In the genomic region with DNA sequence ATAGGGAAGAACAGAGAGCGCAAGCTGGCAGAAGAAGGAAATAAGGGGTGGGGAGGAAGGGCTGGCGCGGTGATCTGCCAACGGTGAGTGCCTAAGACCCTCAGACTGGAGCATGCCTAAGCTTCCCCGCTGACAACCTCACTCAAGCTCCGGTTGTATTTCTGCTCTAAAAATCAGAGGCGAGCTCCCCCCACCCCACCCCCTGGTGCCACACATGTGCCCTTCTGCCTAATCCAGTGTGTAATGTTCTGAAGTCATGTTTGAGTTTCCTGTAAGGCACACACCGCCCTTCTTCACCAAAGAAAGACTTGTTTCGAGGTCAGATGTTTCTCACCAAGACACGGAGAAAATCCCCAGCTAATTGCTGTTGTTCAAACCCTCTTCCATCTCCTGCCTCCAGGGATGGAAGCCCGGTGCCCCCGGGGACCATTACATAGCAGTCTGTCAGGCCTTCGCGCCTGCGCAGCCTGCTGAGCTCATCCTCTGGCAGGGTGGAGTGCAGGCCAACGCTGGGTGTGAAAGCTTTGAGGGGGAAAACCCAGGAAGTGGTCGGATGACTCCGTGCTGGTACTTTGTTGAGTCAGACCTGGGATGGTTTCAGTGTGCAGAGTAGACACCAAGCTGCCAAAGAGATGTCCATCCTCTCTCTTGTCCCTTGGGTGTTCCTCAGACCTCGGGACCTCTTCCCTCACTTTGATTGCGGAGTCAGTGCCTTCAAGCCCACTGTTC, we compare ENCODE assay signal across 8 mouse cellular contexts.
DNase-seq lines count a peak whose midpoint lies in the region; ATAC-seq and TF ChIP-seq lines count a peak whose summit lies in the region.

No protein-coding gene starts in this region.

- H3K27me3 ChIP-seq in midbrain, postnatal 0 days (ENCODE audit: insufficient read depth, low read length), result no peaks in the 10 kb centered on the region
- no peaks in the 10 kb centered on the region for H3K27me3 ChIP-seq in midbrain, embryonic 11.5 days (ENCODE audit: control insufficient read depth, insufficient read depth, low read length)
- peaks cover 7% of the 10 kb centered on the region; the same call in 1 of the 2 replicates for H3K27me3 ChIP-seq in embryonic facial prominence, embryonic 15.5 days
- H3K27me3 ChIP-seq in cerebellum, adult 2 months (ENCODE audit: control insufficient read depth, insufficient read depth, low read length), result no peaks in the 10 kb centered on the region

- no peaks in the 10 kb centered on the region for H3K36me3 ChIP-seq in midbrain, postnatal 0 days (ENCODE audit: insufficient read depth, low read length)
- H3K36me3 ChIP-seq in midbrain, embryonic 11.5 days (ENCODE audit: control insufficient read depth, insufficient read depth, low read length), result no peaks in the 10 kb centered on the region
- no peaks in the 10 kb centered on the region for H3K36me3 ChIP-seq in embryonic facial prominence, embryonic 15.5 days

- intact Hi-C loops in heart, postnatal 36 days (cut with DNase I), result no loop called here

- no peaks in the 10 kb centered on the region for H3K9me3 ChIP-seq in midbrain, postnatal 0 days (ENCODE audit: low read length)
- H3K9me3 ChIP-seq in midbrain, embryonic 11.5 days (ENCODE audit: control insufficient read depth, low read length), result no peaks in the 10 kb centered on the region
- no peaks in the 10 kb centered on the region for H3K9me3 ChIP-seq in embryonic facial prominence, embryonic 15.5 days (replicated peaks)

- 69% methylated on average over 20 of the region's 20 CpGs for WGBS in midbrain, postnatal 0 days
- 76% methylated on average over 20 of the region's 20 CpGs for WGBS in midbrain, embryonic 11.5 days
- WGBS in embryonic facial prominence, embryonic 15.5 days, result 46% methylated on average over 20 of the region's 20 CpGs
- 58% methylated on average over 20 of the region's 20 CpGs for WGBS in cerebellum, adult 2 months

- no peak for ATAC-seq in midbrain, postnatal 0 days (ENCODE audit: low FRiP score)
- no peak for ATAC-seq in midbrain, embryonic 11.5 days (ENCODE audit: low FRiP score)
- 0 out of 2 replicates have a peak, but pooled peaks have one; percentile 53 for ATAC-seq in embryonic facial prominence, embryonic 15.5 days (ENCODE audit: insufficient number of reproducible peaks, low FRiP score, low TSS enrichment, low read depth)
- ATAC-seq in megakaryocyte progenitor cell, adult 5-6 weeks (replicated peaks; ENCODE audit: poor library complexity), result peak; percentile 69

- no peak overlapping the region for H3K4me3 ChIP-seq in midbrain, postnatal 0 days (ENCODE audit: low read depth, low read length)
- H3K4me3 ChIP-seq in midbrain, embryonic 11.5 days (ENCODE audit: low read depth, low read length), result no peak overlapping the region
- no peak overlapping the region for H3K4me3 ChIP-seq in embryonic facial prominence, embryonic 15.5 days (replicated peaks)
- no peak overlapping the region for H3K4me3 ChIP-seq in cerebellum, adult 2 months (replicated peaks; ENCODE audit: insufficient read depth, low read depth, low read length)

- peak; percentile 10 for DNase-seq in midbrain, postnatal 0 days (ENCODE audit: low spot score)
- DNase-seq in midbrain, embryonic 11.5 days (ENCODE audit: low spot score, missing footprints), result no peak
- DNase-seq in heart, postnatal 36 days, result peak; percentile 51 to 56
- DNase-seq in thymus, postnatal 36 days, result peak; percentile 83 to 88
- DNase-seq in cerebellum, adult 2 months, result no peak
- no peak for DNase-seq in right cerebral cortex, postnatal 36 days (ENCODE audit: low spot score in 2 of 2)

- no peaks in the 10 kb centered on the region for H3K4me1 ChIP-seq in midbrain, postnatal 0 days (ENCODE audit: insufficient read depth, low read length)
- H3K4me1 ChIP-seq in midbrain, embryonic 11.5 days (ENCODE audit: control insufficient read depth, insufficient read depth, low read length), result no peaks in the 10 kb centered on the region
- H3K4me1 ChIP-seq in embryonic facial prominence, embryonic 15.5 days, result peaks cover 15% of the 10 kb centered on the region; the same call in 1 of the 2 replicates
- H3K4me1 ChIP-seq in cerebellum, adult 2 months (ENCODE audit: control insufficient read depth, insufficient read depth, low read length), result no peaks in the 10 kb centered on the region

- no peak overlapping the region for H3K27ac ChIP-seq in midbrain, postnatal 0 days (ENCODE audit: low read depth, low read length)
- H3K27ac ChIP-seq in midbrain, embryonic 11.5 days (ENCODE audit: low read depth, low read length), result no peak overlapping the region
- H3K27ac ChIP-seq in embryonic facial prominence, embryonic 15.5 days (replicated peaks), result no peak overlapping the region
- H3K27ac ChIP-seq in cerebellum, adult 2 months (ENCODE audit: insufficient read depth, low read length), result no peak overlapping the region

- no peak overlapping the region for H3K9ac ChIP-seq in midbrain, postnatal 0 days (replicated peaks; ENCODE audit: low read length, poor library complexity, severe bottlenecking)
- no peak overlapping the region for H3K9ac ChIP-seq in midbrain, embryonic 11.5 days (ENCODE audit: low read length)
- H3K9ac ChIP-seq in embryonic facial prominence, embryonic 15.5 days, result no peak overlapping the region

- no peak for TF ChIP-seq POLR2A in cerebellum, adult 2 months (IDR thresholded peaks at IDR 0.05; ENCODE audit: borderline replicate concordance, insufficient read depth, low read length)

- no peak overlapping the region for H3K4me2 ChIP-seq in midbrain, postnatal 0 days (ENCODE audit: low read depth, low read length, poor library complexity, severe bottlenecking)
- H3K4me2 ChIP-seq in midbrain, embryonic 11.5 days, result no peak overlapping the region
- 0 out of 2 replicates have a peak overlapping the region, but pooled peaks have one; percentile 21 for H3K4me2 ChIP-seq in embryonic facial prominence, embryonic 15.5 days (replicated peaks)

- TF ChIP-seq CTCF in midbrain, postnatal 0 days (IDR thresholded peaks at IDR 0.05), result no peak
- TF ChIP-seq CTCF in cerebellum, adult 2 months (IDR thresholded peaks at IDR 0.05; ENCODE audit: borderline replicate concordance, insufficient read depth, low read depth, low read length), result no peak

Comparison
In these comparisons a context has a peak if more than half of its experiments do, and no peak if none do; other contexts are left out.
1. DNase-seq: peak in midbrain, postnatal 0 days (single experiment), heart, postnatal 36 days (2 of 2) and thymus, postnatal 36 days (2 of 2); none in midbrain, embryonic 11.5 days (single experiment), cerebellum, adult 2 months (0 of 2) and right cerebral cortex, postnatal 36 days (0 of 2).
2. ATAC-seq: peak in embryonic facial prominence, embryonic 15.5 days (single experiment) and megakaryocyte progenitor cell, adult 5-6 weeks (single experiment); none in midbrain, postnatal 0 days (single experiment) and midbrain, embryonic 11.5 days (single experiment).